ENCODE assay signal across 14 mouse cellular contexts in the genomic region with DNA sequence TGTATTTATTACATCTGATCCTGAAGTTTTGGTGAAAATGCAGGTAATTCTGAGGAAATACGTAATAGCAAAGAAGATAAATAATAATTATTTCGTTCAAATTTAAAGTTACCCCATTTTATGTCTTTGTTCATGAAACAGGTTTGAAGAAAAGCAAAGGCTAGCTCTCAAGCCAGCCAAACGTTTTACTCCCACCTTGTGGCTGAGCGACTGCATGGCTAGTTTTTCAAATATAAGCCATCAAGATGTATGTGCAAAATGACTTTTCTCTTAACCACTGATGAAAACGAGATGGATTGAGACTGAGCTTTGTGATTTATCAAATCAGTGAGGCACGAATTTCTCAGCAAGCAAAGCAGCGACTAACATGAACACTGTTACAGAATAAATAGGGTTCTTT.
A peak's percentile ranks its signal among the peaks of the same experiment; 100 is the strongest.
DNase-seq lines count a peak whose midpoint lies in the region; ATAC-seq lines count a peak whose summit lies in the region.
"Had no signal": no experiment of that assay in that cellular context is flagged by ENCODE, and none has a peak within 500 bp of the region (broad histone marks: within the 10 kb centered on the region; RNA-seq: fewer than 3 reads in every experiment).

No protein-coding gene starts in this region.

- WGBS in hindbrain, embryonic 13.5 days: 47% methylated on average over 7 of the region's 7 CpGs
- 62% methylated on average over 7 of the region's 7 CpGs for WGBS in hindbrain, embryonic 11.5 days
- 44% methylated on average over 7 of the region's 7 CpGs for WGBS in midbrain, embryonic 15.5 days
- 50% methylated on average over 7 of the region's 7 CpGs for WGBS in midbrain, embryonic 13.5 days

- no peak overlapping the region for H3K4me3 ChIP-seq in hindbrain, embryonic 13.5 days
- H3K4me3 ChIP-seq in hindbrain, embryonic 11.5 days (ENCODE audit: low read depth, low read length): no peak overlapping the region
- H3K4me3 ChIP-seq in midbrain, embryonic 15.5 days: no peak overlapping the region
- no peak overlapping the region for H3K4me3 ChIP-seq in midbrain, embryonic 13.5 days (replicated peaks)
- H3K4me3 ChIP-seq: limb, embryonic 15.5 days; lung, embryonic 15.5 days; midbrain, embryonic 12.5 days had no signal

- no peak overlapping the region for H3K4me2 ChIP-seq in hindbrain, embryonic 13.5 days
- no peak overlapping the region for H3K4me2 ChIP-seq in hindbrain, embryonic 11.5 days (replicated peaks; ENCODE audit: low read depth, low read length)
- no peak overlapping the region for H3K4me2 ChIP-seq in midbrain, embryonic 15.5 days
- H3K4me2 ChIP-seq in midbrain, embryonic 13.5 days (replicated peaks): no peak overlapping the region
- H3K4me2 ChIP-seq: limb, embryonic 15.5 days; lung, embryonic 15.5 days; midbrain, embryonic 12.5 days had no signal

- H3K27me3 ChIP-seq in hindbrain, embryonic 13.5 days: no peaks in the 10 kb centered on the region
- no peaks in the 10 kb centered on the region for H3K27me3 ChIP-seq in hindbrain, embryonic 11.5 days (ENCODE audit: control insufficient read depth, insufficient read depth, low read length)
- H3K27me3 ChIP-seq in midbrain, embryonic 15.5 days (replicated peaks): no peaks in the 10 kb centered on the region
- H3K27me3 ChIP-seq in midbrain, embryonic 13.5 days: no peaks in the 10 kb centered on the region
- H3K27me3 ChIP-seq: limb, embryonic 15.5 days; lung, embryonic 15.5 days; midbrain, embryonic 12.5 days had no signal

- H3K9ac ChIP-seq in hindbrain, embryonic 13.5 days: no peak overlapping the region
- H3K9ac ChIP-seq in hindbrain, embryonic 11.5 days (ENCODE audit: low read depth, low read length): no peak overlapping the region
- no peak overlapping the region for H3K9ac ChIP-seq in midbrain, embryonic 15.5 days
- H3K9ac ChIP-seq in midbrain, embryonic 13.5 days (replicated peaks): no peak overlapping the region
- H3K9ac ChIP-seq: limb, embryonic 15.5 days; lung, embryonic 15.5 days; midbrain, embryonic 12.5 days had no signal

- peak; percentile 63; the same call in 1 of the 2 replicates for ATAC-seq in hindbrain, embryonic 13.5 days (ENCODE audit: low FRiP score)
- no peak for ATAC-seq in hindbrain, embryonic 11.5 days (ENCODE audit: low FRiP score)
- no peak; the same call in 1 of the 2 replicates for ATAC-seq in midbrain, embryonic 15.5 days (replicated peaks)
- ATAC-seq in midbrain, embryonic 13.5 days: no peak

- no peak overlapping the region; the same call in 1 of the 2 replicates for H3K27ac ChIP-seq in hindbrain, embryonic 13.5 days
- no peak overlapping the region for H3K27ac ChIP-seq in hindbrain, embryonic 11.5 days (ENCODE audit: low read depth, low read length)
- 0 out of 2 replicates have a peak overlapping the region, but pooled peaks have one; percentile 2 for H3K27ac ChIP-seq in midbrain, embryonic 15.5 days
- H3K27ac ChIP-seq in midbrain, embryonic 13.5 days: no peak overlapping the region
- H3K27ac ChIP-seq: limb, embryonic 15.5 days; lung, embryonic 15.5 days; midbrain, embryonic 12.5 days had no signal

- no peaks in the 10 kb centered on the region for H3K9me3 ChIP-seq in hindbrain, embryonic 13.5 days
- H3K9me3 ChIP-seq in hindbrain, embryonic 11.5 days (ENCODE audit: control insufficient read depth, low read length): no peaks in the 10 kb centered on the region
- no peaks in the 10 kb centered on the region for H3K9me3 ChIP-seq in midbrain, embryonic 15.5 days
- no peaks in the 10 kb centered on the region for H3K9me3 ChIP-seq in midbrain, embryonic 13.5 days
- H3K9me3 ChIP-seq: limb, embryonic 15.5 days; lung, embryonic 15.5 days; midbrain, embryonic 12.5 days had no signal

- no peak for DNase-seq in hindbrain, embryonic 11.5 days (ENCODE audit: low spot score)
- peak; percentile 35 for DNase-seq in brain, adult 2 months (ENCODE audit: low read depth, low spot score)
- peak; percentile 11 for DNase-seq in retina, postnatal 1 day
- no peak for DNase-seq in lung, postnatal 36 days
- DNase-seq: cerebellum, adult 8-10 months; heart, adult 18-20 months; kidney, adult 2 months; thymus, postnatal 14 days had no signal

- H3K36me3 ChIP-seq in hindbrain, embryonic 13.5 days: no peaks in the 10 kb centered on the region
- no peaks in the 10 kb centered on the region for H3K36me3 ChIP-seq in hindbrain, embryonic 11.5 days (ENCODE audit: control insufficient read depth, insufficient read depth, low read length)
- H3K36me3 ChIP-seq in midbrain, embryonic 15.5 days (replicated peaks): no peaks in the 10 kb centered on the region
- no peaks in the 10 kb centered on the region for H3K36me3 ChIP-seq in midbrain, embryonic 13.5 days
- H3K36me3 ChIP-seq: limb, embryonic 15.5 days; lung, embryonic 15.5 days; midbrain, embryonic 12.5 days had no signal

- peaks cover 9% of the 10 kb centered on the region for H3K4me1 ChIP-seq in hindbrain, embryonic 13.5 days (replicated peaks)
- no peaks in the 10 kb centered on the region for H3K4me1 ChIP-seq in hindbrain, embryonic 11.5 days (replicated peaks; ENCODE audit: control insufficient read depth, insufficient read depth, low read length)
- no peaks in the 10 kb centered on the region for H3K4me1 ChIP-seq in midbrain, embryonic 15.5 days
- peaks cover 9% of the 10 kb centered on the region; the same call in 1 of the 2 replicates for H3K4me1 ChIP-seq in midbrain, embryonic 13.5 days (replicated peaks)
- H3K4me1 ChIP-seq: limb, embryonic 15.5 days; lung, embryonic 15.5 days; midbrain, embryonic 12.5 days had no signal

Comparison
In these comparisons a context has a peak if more than half of its experiments do, and no peak if none do; other contexts are left out.
1. DNase-seq: peak in brain, adult 2 months (single experiment) and retina, postnatal 1 day (single experiment); none in hindbrain, embryonic 11.5 days (single experiment) and lung, postnatal 36 days (single experiment).